Mouse (Mus musculus) heart, adult 18-20 months (tissue): ENCODE data around the gene Tbc1d20. TPM values are rescaled to one million over a fixed set of nuclear protein-coding genes. Genes with fewer than 3 reads are reported as not detected.

ENCODE experiments used
- DNase-seq, 2 experiments: peaks; one replicate each; pipeline ENCODE4 v3.0.0; 2021 to 2022; ENCODE audit warnings: mixed read lengths in 1 of 2
- total RNA-seq, 2 experiments: library from RNA; stranded (reverse); gene quantifications; 2 replicates each; pipeline ENCODE4 v1.2.3; 2021

Tbc1d20 gene
- total RNA-seq, 2 experiments from 2014 or later = 40.2 to 48.8 TPM

DNA sequence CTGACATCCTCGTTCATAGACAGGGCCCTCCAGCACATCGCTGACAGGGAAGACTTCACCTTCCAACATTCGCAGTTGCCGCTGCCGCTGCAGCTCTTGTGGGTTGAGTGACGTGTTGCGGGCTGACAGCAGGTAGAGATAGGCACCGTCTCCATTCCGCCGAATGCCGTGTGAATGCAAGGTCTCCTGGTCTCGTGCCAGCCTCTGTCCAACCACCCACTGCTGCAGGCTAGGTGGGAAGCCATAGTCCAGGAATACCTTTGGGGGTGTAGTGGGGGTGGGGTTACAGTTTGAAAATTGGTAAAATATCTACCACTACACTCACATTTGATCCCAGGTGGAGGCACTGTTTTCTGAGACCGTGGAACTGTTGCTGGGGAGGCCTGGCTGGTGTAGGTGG, 32.5 kb downstream of the Tbc1d20 start:
- no peak for DNase-seq

DNA sequence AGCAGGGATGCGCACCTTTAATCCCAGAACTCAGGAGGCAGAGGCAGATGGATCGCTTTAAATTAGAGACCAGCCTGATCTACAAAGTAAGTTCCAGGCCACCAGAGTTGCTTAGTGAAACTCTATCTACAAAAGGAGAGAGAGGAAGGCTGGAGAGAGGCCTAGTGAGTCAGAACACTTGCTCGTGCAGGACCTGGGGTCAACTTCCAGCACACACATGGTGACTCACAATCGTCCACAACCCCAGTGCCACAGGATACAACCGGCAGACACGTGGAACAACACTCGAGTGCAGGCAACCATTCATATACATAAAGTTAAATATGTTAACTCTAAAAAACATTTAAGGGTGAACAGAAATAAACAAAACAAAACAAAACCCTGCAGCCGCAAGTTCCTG, 33.0 kb downstream of the Tbc1d20 start:
- no peak for DNase-seq

- peak; percentile 36 to 69 for DNase-seq
These were observed 34.4 kb downstream of the Tbc1d20 start for GRCm38 (mm10) chr2:152327980-152328379.

- DNase-seq = no peak
These were observed 37.3 kb downstream of the Tbc1d20 start for GRCm38 (mm10) chr2:152330858-152331423.

DNA sequence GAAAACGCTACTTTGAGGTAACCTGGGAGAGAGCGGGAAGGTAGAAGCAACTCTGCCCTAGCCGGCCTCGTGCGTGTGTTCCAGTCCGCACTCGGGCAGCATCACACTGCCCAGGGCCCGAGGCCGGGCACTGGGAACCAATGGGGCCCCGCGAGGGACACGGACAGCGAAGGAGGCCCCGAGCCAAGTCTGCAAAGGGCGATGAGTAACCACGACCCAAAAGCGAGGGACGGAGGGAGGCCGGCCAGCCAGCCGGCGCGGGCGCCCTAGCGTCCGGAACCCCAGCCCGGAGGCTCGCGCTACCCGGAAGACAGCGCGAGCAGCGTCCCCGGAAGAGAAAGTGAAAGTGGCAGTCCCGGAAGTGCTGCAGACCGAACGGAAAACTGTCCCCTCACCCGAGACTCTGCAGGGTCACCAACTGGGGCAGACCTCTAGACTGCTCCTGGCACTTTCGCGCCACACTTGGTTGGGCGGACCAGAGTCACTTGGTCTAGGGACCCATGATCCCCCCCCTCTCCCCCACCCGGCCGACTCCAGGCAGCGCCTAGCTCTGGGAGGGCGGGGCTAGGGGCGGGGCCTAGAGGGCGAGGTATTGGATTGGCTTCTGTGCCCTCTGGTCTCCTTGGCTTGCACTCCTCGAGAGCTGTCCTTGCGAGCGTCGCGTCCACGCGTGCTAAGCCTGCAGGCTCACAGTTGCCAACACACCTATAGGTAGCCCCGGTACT, 38.6 kb downstream of the Tbc1d20 start, which contains the start of gene Rbck1:
Rbck1 (minus strand) TSS at position 553 of the 725 bp plus-strand sequence.
- peak; percentile 93 to 94 for DNase-seq

DNA sequence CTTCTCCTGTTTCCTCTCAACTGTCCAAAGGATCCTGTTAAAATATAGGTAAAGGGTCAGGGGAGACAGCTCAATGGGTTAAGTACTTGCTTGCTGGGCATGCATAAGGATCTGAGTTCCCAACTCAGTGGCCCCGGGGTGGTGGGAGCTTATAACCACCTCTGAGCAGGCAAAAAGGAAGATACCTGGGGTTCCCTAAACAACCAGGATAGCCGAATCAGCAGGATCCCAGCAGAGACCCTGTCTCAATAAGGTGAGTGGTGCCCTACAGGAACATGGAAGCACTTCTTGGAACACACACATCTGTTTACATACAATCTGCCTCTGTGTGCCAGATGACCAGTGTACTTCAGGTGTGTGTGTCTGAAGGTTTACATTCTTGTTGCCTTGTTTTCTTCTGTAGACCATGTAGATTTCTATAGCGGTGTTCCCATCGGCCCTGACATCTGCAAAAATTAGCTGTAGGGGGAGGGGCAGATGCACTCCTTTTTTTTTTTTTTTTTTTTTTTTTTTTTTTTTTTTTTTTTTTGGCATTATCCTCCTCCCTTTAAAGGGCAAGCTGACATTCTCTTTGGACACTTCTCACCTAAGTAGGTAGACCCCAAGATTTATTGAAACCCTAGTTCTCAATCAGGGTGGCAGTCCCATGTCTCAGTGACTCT, 39.8 kb downstream of the Tbc1d20 start:
- DNase-seq = no peak

- DNase-seq = no peak
These were observed 41.7 kb downstream of the Tbc1d20 start for GRCm38 (mm10) chr2:152335289-152335820.

GRCm38 (mm10) chr2:152336856-152337255, 43.2 kb downstream of the Tbc1d20 start:
- no peak for DNase-seq

DNA sequence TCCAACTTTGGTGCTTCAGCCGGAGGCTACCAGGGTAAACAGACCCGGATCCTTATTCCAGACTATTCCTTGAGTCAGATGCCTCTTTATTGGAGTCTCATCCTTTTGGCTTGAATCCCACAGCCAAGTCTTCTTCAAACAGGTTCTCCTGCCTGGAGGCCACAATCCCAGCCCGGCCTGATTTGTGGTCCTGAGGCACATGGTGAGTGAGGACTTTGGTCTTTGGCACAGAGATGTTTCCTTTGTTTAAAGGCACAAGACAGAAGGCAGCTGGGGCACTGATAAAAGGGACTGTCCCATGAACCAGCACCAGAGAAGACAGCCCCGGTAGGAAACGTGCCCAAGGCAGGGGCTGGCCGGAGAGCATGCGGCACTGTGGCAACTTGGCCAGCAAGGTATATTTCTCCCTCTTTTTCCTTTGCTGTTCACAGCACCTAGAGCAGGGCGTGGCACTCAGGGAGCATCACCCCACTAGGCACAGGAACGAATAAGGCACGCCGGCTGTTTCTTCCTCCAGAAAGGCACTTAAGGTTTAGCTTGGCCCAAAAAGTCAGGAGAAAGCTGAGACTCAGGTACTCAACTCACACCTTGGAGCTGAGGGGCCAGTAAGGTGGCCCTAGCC, 44.1 kb downstream of the Tbc1d20 start:
- no peak for DNase-seq

DNA sequence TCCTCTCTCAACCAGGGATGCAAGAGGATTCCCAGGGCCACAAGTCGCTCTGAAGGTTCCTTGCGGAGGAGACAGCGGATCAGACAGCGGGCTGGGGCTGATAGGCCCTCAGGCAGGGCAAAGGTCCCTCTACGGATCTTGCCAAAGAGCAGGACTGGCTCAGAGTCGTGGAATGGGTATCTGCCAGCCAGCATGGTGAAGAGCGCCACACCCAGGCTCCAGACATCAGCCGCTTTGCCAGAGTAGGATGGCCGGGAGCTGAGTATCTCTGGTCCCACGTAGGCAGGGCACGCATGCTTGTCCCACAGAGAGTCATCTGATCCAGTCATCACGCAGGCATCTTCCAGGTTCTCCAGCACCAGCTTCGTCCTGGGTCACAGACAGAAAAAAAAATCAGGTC, 44.7 kb downstream of the Tbc1d20 start:
- DNase-seq = no peak

- DNase-seq = no peak
These were observed 46.1 kb downstream of the Tbc1d20 start for GRCm38 (mm10) chr2:152339631-152340179.

GRCm38 (mm10) chr2:152343329-152344213, 49.9 kb downstream of the Tbc1d20 start, which contains the start of gene Trib3:
TSS of gene Trib3 (minus strand) at chr2:152344032.
- DNase-seq = peak; percentile 87 to 90

DNA sequence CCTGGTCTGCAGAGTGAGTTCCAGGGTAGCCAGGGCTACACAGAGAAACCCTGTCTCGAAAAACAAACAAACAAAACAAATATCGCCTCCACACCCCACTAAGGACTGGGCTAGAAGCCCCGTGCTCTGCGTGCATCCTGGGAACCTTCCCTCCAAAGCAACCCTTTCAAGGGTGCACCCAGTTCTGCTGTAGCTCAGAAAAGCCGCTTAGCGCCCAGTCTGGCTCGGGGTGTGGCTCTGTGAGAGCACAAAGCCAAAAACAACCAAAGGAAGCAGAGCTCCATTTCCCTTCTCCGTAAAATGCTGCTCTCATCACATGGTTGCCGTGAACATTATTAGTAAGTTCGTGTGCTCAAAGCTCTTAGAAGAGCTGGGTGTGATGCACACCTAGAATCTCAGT, 50.7 kb downstream of the Tbc1d20 start:
- DNase-seq = peak; percentile 60 to 62

DNA sequence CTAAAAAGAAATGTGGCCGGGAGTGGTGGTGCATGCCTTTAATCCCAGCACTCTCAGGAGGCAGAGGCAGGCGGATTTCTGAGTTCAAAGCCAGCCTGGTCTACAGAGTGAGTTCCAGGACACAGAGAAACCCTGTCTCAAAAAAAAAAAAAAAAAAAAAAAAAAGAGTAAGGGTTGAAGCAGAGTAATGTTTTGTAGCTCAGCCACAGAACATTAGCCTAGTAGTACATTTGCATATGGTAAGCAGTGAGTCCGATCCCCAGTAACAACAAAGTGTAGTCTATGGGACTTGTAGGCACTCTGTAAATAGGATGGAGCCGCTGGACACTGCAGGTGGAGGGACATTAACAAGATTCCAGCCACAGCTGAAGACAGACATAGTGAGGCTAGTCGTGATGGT, 51.3 kb downstream of the Tbc1d20 start:
- DNase-seq = no peak

GRCm38 (mm10) chr2:152345393-152345792, 51.8 kb downstream of the Tbc1d20 start:
- DNase-seq = no peak

- DNase-seq = peak in 1 of 2 experiments; percentile 38
These were observed 53.3 kb downstream of the Tbc1d20 start for GRCm38 (mm10) chr2:152346776-152347465.

- DNase-seq = no peak
These were observed 54.1 kb downstream of the Tbc1d20 start for GRCm38 (mm10) chr2:152347722-152348121.

GRCm38 (mm10) chr2:152349205-152349604, 55.6 kb downstream of the Tbc1d20 start:
- no peak for DNase-seq

- peak; percentile 74 to 83 for DNase-seq
These were observed 56.4 kb downstream of the Tbc1d20 start for GRCm38 (mm10) chr2:152349842-152350540.

GRCm38 (mm10) chr2:152357254-152357653, 63.6 kb downstream of the Tbc1d20 start:
- no peak for DNase-seq
